Mouse (Mus musculus): ENCODE measurements around the gene Sash1.

GRCm38 (mm10) chr10:8742872-8743271 is 143.0 kb downstream of the Sash1 start:
- TF ChIP-seq CTCF (IDR thresholded peaks at IDR 0.05; ENCODE audit: low read depth, low read length) (peak; percentile 67), POLR2A (IDR thresholded peaks at IDR 0.05; ENCODE audit: borderline replicate concordance, low read depth, low read length) (no peak)

Data from bone marrow macrophage, adult 2 months (primary cell).